Mouse (Mus musculus) naive thymus-derived CD4-positive, alpha-beta T cell, adult 2 months (primary cell): ENCODE results near the gene Gtpbp4.
"Not testable (repeated sequence)": the region's sequence is repeated elsewhere in the genome, so short reads cannot be mapped to it uniquely, and the experiment has no call there.

Experiments used
- DNase-seq: peaks from one replicate; pipeline ENCODE4 v3.0.0-alpha.2; 2011; ENCODE audit warnings: low read depth

Gtpbp4 gene

GRCm38 (mm10) chr13:8995990-8996786 lies at the start of gene Gtpbp4:
Gene Gtpbp4, minus strand, starts transcription at chr13:8996083.
- peak; percentile 97 for DNase-seq

GRCm38 (mm10) chr13:9044731-9045130 lies 48.8 kb upstream of the Gtpbp4 start:
- no peak for DNase-seq

- DNase-seq, result no peak
Measured at GRCm38 (mm10) chr13:9043289-9044049, 47.6 kb upstream of the Gtpbp4 start.

GRCm38 (mm10) chr13:9040626-9041025 lies 44.7 kb upstream of the Gtpbp4 start:
- no peak for DNase-seq

GRCm38 (mm10) chr13:9031996-9032661 lies 36.2 kb upstream of the Gtpbp4 start:
- DNase-seq, result no peak

GRCm38 (mm10) chr13:9030364-9030763 lies 34.5 kb upstream of the Gtpbp4 start:
- peak; percentile 39 for DNase-seq

GRCm38 (mm10) chr13:9027251-9027650 lies 31.4 kb upstream of the Gtpbp4 start:
- DNase-seq, result peak; percentile 61

- DNase-seq, result no peak
Measured at GRCm38 (mm10) chr13:9022623-9023022, 26.7 kb upstream of the Gtpbp4 start.

GRCm38 (mm10) chr13:9021556-9021955 lies 25.7 kb upstream of the Gtpbp4 start:
- no peak for DNase-seq

- no peak for DNase-seq
Measured at GRCm38 (mm10) chr13:9019713-9020112, 23.8 kb upstream of the Gtpbp4 start.

- no peak for DNase-seq
Measured at GRCm38 (mm10) chr13:9018974-9019587, 23.2 kb upstream of the Gtpbp4 start.

GRCm38 (mm10) chr13:9017190-9017589 lies 21.3 kb upstream of the Gtpbp4 start:
- no peak for DNase-seq

- DNase-seq, result no peak
Measured at GRCm38 (mm10) chr13:9014431-9014830, 18.5 kb upstream of the Gtpbp4 start.

- DNase-seq, result no peak
Measured at GRCm38 (mm10) chr13:9013483-9013882, 17.6 kb upstream of the Gtpbp4 start.

- peak; percentile 95 for DNase-seq
Measured at GRCm38 (mm10) chr13:9011596-9012350, 15.9 kb upstream of the Gtpbp4 start.

- no peak for DNase-seq
Measured at GRCm38 (mm10) chr13:9003306-9003705, 7.4 kb upstream of the Gtpbp4 start.

- no peak for DNase-seq
Measured at GRCm38 (mm10) chr13:8999464-8999863, 3.6 kb upstream of the Gtpbp4 start.

GRCm38 (mm10) chr13:8997221-8997620 lies 1.3 kb upstream of the Gtpbp4 start:
- not testable (repeated sequence) for DNase-seq

GRCm38 (mm10) chr13:8995159-8995989 lies 509 bp downstream of the Gtpbp4 start:
- peak; percentile 79 for DNase-seq

GRCm38 (mm10) chr13:8992231-8992630 lies 3.7 kb downstream of the Gtpbp4 start:
- no peak for DNase-seq

- DNase-seq, result no peak
Measured at GRCm38 (mm10) chr13:8972972-8973371, 22.9 kb downstream of the Gtpbp4 start.
